Mouse (Mus musculus): Measurements from ENCODE around the gene Ric8b. TPM values are rescaled to one million over a fixed set of nuclear protein-coding genes. Genes with fewer than 3 reads are reported as not detected.

Ric8b gene
- total RNA-seq, 2 experiments from 2014 or later = 13.4 to 13.8 TPM

- ATAC-seq (ENCODE audit: poor library complexity, severe bottlenecking) = peak; percentile 77
Observed at GRCm38 (mm10) chr10:85003190-85004026, 86.0 kb downstream of the Ric8b start.

GRCm38 (mm10) chr10:85006573-85007310 lies 89.3 kb downstream of the Ric8b start:
- ATAC-seq (ENCODE audit: poor library complexity, severe bottlenecking) = no peak

GRCm38 (mm10) chr10:85007861-85008840 lies 90.7 kb downstream of the Ric8b start:
- ATAC-seq (ENCODE audit: poor library complexity, severe bottlenecking) = no peak

GRCm38 (mm10) chr10:85011066-85011465 lies 93.7 kb downstream of the Ric8b start:
- ATAC-seq (ENCODE audit: poor library complexity, severe bottlenecking) = no peak

- peak; percentile 89 for ATAC-seq (ENCODE audit: poor library complexity, severe bottlenecking)
Observed at GRCm38 (mm10) chr10:85013464-85013863, 96.0 kb downstream of the Ric8b start.

- ATAC-seq (ENCODE audit: poor library complexity, severe bottlenecking) = no peak
Observed at GRCm38 (mm10) chr10:85013924-85014428, 96.6 kb downstream of the Ric8b start.

- ATAC-seq (ENCODE audit: poor library complexity, severe bottlenecking) = no peak
Observed at GRCm38 (mm10) chr10:85014456-85014976, 97.1 kb downstream of the Ric8b start.

- ATAC-seq (ENCODE audit: poor library complexity, severe bottlenecking) = no peak
Observed at GRCm38 (mm10) chr10:85022647-85023312, 105.4 kb downstream of the Ric8b start.

GRCm38 (mm10) chr10:85023313-85023666 lies 105.9 kb downstream of the Ric8b start:
- ATAC-seq (ENCODE audit: poor library complexity, severe bottlenecking) = no peak

- ATAC-seq (ENCODE audit: poor library complexity, severe bottlenecking) = peak; percentile 94
Observed at GRCm38 (mm10) chr10:85025799-85026424, 108.5 kb downstream of the Ric8b start.

GRCm38 (mm10) chr10:85027619-85028175 lies 110.3 kb downstream of the Ric8b start:
- peak; percentile 26; the same call in 1 of the 2 replicates for ATAC-seq (ENCODE audit: poor library complexity, severe bottlenecking)

- no peak for ATAC-seq (ENCODE audit: poor library complexity, severe bottlenecking)
Observed at GRCm38 (mm10) chr10:85035131-85035725, 117.8 kb downstream of the Ric8b start.

GRCm38 (mm10) chr10:85038147-85038546 lies 120.7 kb downstream of the Ric8b start:
- ATAC-seq (ENCODE audit: poor library complexity, severe bottlenecking) = no peak

- ATAC-seq (ENCODE audit: poor library complexity, severe bottlenecking) = no peak
Observed at GRCm38 (mm10) chr10:85038852-85039251, 121.4 kb downstream of the Ric8b start.

- no peak for ATAC-seq (ENCODE audit: poor library complexity, severe bottlenecking)
Observed at GRCm38 (mm10) chr10:85044191-85044711, 126.8 kb downstream of the Ric8b start.

- ATAC-seq (ENCODE audit: poor library complexity, severe bottlenecking) = peak; percentile 62
Observed at GRCm38 (mm10) chr10:85044732-85045720, 127.6 kb downstream of the Ric8b start.

- ATAC-seq (ENCODE audit: poor library complexity, severe bottlenecking) = peak; percentile 51; the same call in 1 of the 2 replicates
Observed at GRCm38 (mm10) chr10:85046585-85046984, 129.2 kb downstream of the Ric8b start.
